Mouse (Mus musculus) intestine, embryonic 16.5 days (tissue): ENCODE measurements at regions not wholly inside any gene's neighbourhood (a gene's known extent, or its start where the extent isn't known, plus 50 kb on each side); places are given as distances from the start of the nearest gene placed in this dataset.

ENCODE experiments used
- ATAC-seq: fragments of 200-750 bp; cut with Nextera tagmentation; 2 replicates; pipeline ENCODE4 v1.8.0; 2017; ENCODE audit warnings: moderate TSS enrichment, moderate library complexity
- H3K27ac ChIP-seq: fragments of 300-500 bp; sonication (generic); 2 replicates; pipeline ENCODE4 v1.5.1; 2014; ENCODE audit warnings: mild to moderate bottlenecking, low read length
- H3K27me3 ChIP-seq: fragments of 300-500 bp; sonication (generic); replicated peaks from 2 replicates; pipeline ENCODE4 v1.6.1; 2014; ENCODE audit warnings: low read length, control low read depth, mixed read lengths; ENCODE audit not compliant: control insufficient read depth, insufficient read depth
- H3K36me3 ChIP-seq: fragments of 300-500 bp; sonication (generic); 2 replicates; pipeline ENCODE4 v1.6.1; 2014; ENCODE audit warnings: low read length, control low read depth; ENCODE audit not compliant: control insufficient read depth, insufficient read depth
- H3K4me1 ChIP-seq: fragments of 300-500 bp; sonication (generic); 2 replicates; pipeline ENCODE4 v1.6.1; 2014; ENCODE audit warnings: low read length, control low read depth, mixed read lengths; ENCODE audit not compliant: control insufficient read depth, insufficient read depth
- H3K4me2 ChIP-seq: fragments of 300-500 bp; sonication (generic); 2 replicates; pipeline ENCODE4 v1.6.1; 2014; ENCODE audit warnings: low read depth, low read length, control low read depth
- H3K4me3 ChIP-seq: fragments of 300-500 bp; sonication (generic); 2 replicates; pipeline ENCODE4 v1.5.1; 2014; ENCODE audit warnings: mild to moderate bottlenecking, low read length
- H3K9ac ChIP-seq: fragments of 300-500 bp; sonication (generic); 2 replicates; pipeline ENCODE4 v1.6.1; 2014; ENCODE audit warnings: low read depth, low read length
- H3K9me3 ChIP-seq: fragments of 300-500 bp; sonication (generic); 2 replicates; pipeline ENCODE4 v1.6.1; 2016; ENCODE audit warnings: low read length, control low read depth; ENCODE audit not compliant: control insufficient read depth
- WGBS: fragments of 180-500 bp; shearing (Covaris S2); extraction: QIAGEN DNeasy Blood & Tissue Kit; methylation state at CpG from one replicate; pipeline ENCODE4 v1.1.7; 2014; 5-methylcytosine and 5-hydroxymethylcytosine counted together

DNA sequence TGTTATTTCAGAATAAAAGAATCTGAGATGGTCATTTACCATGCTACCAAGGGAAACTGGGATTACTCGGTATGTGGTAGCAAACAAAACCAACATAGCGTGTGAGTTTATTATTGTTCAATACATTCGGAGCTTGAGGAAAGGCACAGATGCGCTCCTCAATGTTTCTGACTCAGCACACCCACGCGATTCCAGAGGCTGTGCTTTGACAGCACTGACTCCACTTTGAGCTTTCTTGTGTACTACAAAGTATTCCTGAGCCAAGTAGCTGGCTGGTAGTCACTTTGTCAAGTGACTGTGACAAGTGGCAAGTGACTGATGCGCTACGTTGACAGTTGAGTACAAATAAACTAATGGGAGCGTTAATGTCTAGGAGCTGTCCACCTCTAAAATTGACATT is 235.8 kb downstream of the Foxo1 start:
- H3K4me2 ChIP-seq = no peak overlapping the region
- 88% methylated on average over 9 of the region's 9 CpGs for whole genome bisulfite sequencing
- no peaks in the 10 kb centered on the region for H3K9me3 ChIP-seq
- no peaks in the 10 kb centered on the region for H3K27me3 ChIP-seq
- no peak for ATAC-seq
- H3K9ac ChIP-seq = no peak overlapping the region
- H3K27ac ChIP-seq = no peak overlapping the region
- H3K4me3 ChIP-seq = no peak overlapping the region
- H3K36me3 ChIP-seq = no peaks in the 10 kb centered on the region
- peaks cover 10% of the 10 kb centered on the region; the same call in 1 of the 2 replicates for H3K4me1 ChIP-seq

DNA sequence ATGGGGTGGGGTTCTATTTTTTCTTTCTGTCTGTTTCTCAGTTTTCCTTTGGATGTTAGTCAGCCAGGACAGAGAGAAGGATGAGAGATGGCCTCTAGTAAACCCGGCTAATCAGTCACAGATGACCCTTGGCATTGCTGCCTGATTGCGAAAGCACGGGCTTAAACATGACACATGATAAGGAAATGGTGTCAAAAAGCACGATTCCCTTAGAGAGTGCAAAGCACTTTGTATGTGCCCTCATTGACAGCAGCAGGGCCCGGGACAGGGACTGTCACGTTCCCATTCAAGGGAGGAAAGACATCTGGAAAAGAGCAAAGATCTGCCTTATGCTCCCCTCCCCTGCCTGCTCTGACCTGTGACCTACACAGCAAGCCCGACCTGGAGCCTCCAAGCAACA is 234.1 kb downstream of the Foxo1 start:
- WGBS = 24% methylated on average over 7 of the region's 7 CpGs
- ATAC-seq = peak; percentile 93

GRCm38 (mm10) chr3:52501614-52502013 is 233.5 kb downstream of the Foxo1 start:
- WGBS = 81% methylated on average over 8 of the region's 8 CpGs
- Histone ChIP-seq H3K4me1 (peaks cover 10% of the 10 kb centered on the region; the same call in 1 of the 2 replicates), H3K9ac (no peak overlapping the region), H3K4me3 (no peak overlapping the region), H3K9me3 (no peaks in the 10 kb centered on the region), H3K4me2 (no peak overlapping the region), H3K36me3 (no peaks in the 10 kb centered on the region), H3K27ac (no peak overlapping the region), H3K27me3 (no peaks in the 10 kb centered on the region)
- ATAC-seq = no peak

More for the DNA sequence above, 234.1 kb downstream of the Foxo1 start:
- Histone ChIP-seq H3K9me3 (no peaks in the 10 kb centered on the region), H3K9ac (no peak overlapping the region), H3K4me3 (no peak overlapping the region), H3K27me3 (no peaks in the 10 kb centered on the region), H3K27ac (peak overlapping the region; percentile 23), H3K4me1 (peaks cover 10% of the 10 kb centered on the region; the same call in 1 of the 2 replicates), H3K4me2 (no peak overlapping the region), H3K36me3 (no peaks in the 10 kb centered on the region)

GRCm38 (mm10) chr3:52500026-52500425 is 231.9 kb downstream of the Foxo1 start:
- Histone ChIP-seq H3K9me3 (no peaks in the 10 kb centered on the region), H3K4me2 (no peak overlapping the region), H3K36me3 (no peaks in the 10 kb centered on the region), H3K27ac (no peak overlapping the region), H3K9ac (no peak overlapping the region), H3K27me3 (no peaks in the 10 kb centered on the region), H3K4me1 (peaks cover 14% of the 10 kb centered on the region), H3K4me3 (no peak overlapping the region)
- 89% methylated on average over 6 of the region's 6 CpGs for WGBS
- ATAC-seq = no peak

- Histone ChIP-seq H3K9me3 (no peaks in the 10 kb centered on the region), H3K9ac (no peak overlapping the region), H3K27ac (no peak overlapping the region), H3K36me3 (no peaks in the 10 kb centered on the region), H3K4me2 (no peak overlapping the region), H3K4me3 (no peak overlapping the region), H3K27me3 (no peaks in the 10 kb centered on the region), H3K4me1 (peaks cover 14% of the 10 kb centered on the region)
- no peak for ATAC-seq
- 76% methylated on average over 1 of the region's 1 CpGs for WGBS
Measured at GRCm38 (mm10) chr3:52499581-52499980, 231.4 kb downstream of the Foxo1 start.

- no peak overlapping the region for H3K9ac ChIP-seq
- H3K27ac ChIP-seq = no peak overlapping the region
- ATAC-seq = no peak
- H3K4me2 ChIP-seq = no peak overlapping the region
- H3K27me3 ChIP-seq = no peaks in the 10 kb centered on the region
- 83% methylated on average over 15 of the region's 15 CpGs for WGBS
- H3K36me3 ChIP-seq = no peaks in the 10 kb centered on the region
- no peaks in the 10 kb centered on the region for H3K9me3 ChIP-seq
- no peak overlapping the region for H3K4me3 ChIP-seq
- peaks cover 14% of the 10 kb centered on the region for H3K4me1 ChIP-seq
Measured at GRCm38 (mm10) chr3:52498506-52499228, 230.5 kb downstream of the Foxo1 start.

DNA sequence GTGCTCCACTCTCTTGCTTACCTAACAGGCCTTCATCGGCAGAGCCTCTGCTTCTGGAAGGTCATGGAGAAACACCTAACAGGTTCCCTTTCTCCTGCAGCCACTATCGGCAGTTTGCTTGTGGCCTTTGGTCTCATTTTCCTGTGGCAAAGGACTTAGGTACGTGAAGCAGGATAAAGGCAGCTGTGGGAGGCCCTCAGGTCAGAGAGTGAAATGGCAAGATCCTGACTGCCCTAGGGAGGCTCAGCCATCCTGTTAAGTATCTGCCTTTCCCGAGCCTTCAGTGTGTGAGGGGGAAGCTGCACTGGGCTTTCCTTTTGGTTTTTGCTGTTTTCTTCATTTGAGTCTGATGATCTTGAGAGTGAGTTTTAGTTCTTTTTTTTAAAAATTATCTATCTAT is 228.8 kb downstream of the Foxo1 start:
- Histone ChIP-seq H3K9me3 (no peaks in the 10 kb centered on the region), H3K9ac (no peak overlapping the region), H3K4me3 (no peak overlapping the region), H3K4me2 (no peak overlapping the region), H3K4me1 (peaks cover 8% of the 10 kb centered on the region; the same call in 1 of the 2 replicates), H3K36me3 (no peaks in the 10 kb centered on the region), H3K27ac (peak overlapping the region; percentile 48), H3K27me3 (no peaks in the 10 kb centered on the region)
- 61% methylated on average over 4 of the region's 4 CpGs for WGBS
- peak; percentile 71 for ATAC-seq

DNA sequence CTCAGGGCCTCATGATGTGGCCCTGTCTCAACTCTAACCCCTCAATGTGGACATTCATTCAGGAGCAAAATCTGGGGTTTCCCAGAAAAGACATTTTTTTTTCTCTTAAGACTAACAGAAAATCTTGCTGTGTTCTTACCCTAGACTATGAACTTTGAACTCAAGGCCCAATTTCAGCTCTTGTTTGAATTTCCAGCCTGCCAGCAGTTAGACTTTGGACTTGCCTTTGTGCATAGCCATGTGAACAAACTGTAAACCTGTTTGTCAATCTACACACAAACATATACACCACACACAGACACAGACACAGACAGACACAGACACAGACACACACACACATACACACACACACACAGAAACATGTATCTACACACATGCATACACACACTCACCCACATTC is 227.3 kb downstream of the Foxo1 start:
- peak overlapping the region; percentile 55; the same call in 1 of the 2 replicates for H3K27ac ChIP-seq
- H3K4me3 ChIP-seq = no peak overlapping the region
- ATAC-seq = peak; percentile 67
- no peaks in the 10 kb centered on the region for H3K27me3 ChIP-seq
- peaks cover 5% of the 10 kb centered on the region; the same call in 1 of the 2 replicates for H3K4me1 ChIP-seq
- H3K36me3 ChIP-seq = no peaks in the 10 kb centered on the region
- no peak overlapping the region for H3K4me2 ChIP-seq
- no peaks in the 10 kb centered on the region for H3K9me3 ChIP-seq
- no peak overlapping the region for H3K9ac ChIP-seq

DNA sequence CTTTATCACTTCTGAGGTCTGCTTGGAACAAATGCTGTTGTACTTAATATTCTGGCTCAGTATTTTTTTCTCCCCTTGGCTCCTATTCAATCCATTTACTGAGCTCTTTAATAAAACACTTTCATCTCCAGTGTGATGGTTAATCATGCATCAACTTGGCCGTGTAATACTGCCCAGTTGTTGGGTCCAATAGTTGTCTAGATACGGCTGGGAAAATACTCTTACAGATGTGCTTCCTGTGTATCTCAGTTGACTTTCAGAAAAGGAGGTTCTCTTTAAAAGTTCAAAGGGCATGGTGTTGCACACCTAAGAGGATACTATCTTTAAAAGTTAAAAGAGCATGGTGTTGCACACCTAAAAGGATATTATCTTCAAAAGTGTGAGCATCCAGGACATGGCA is 226.8 kb downstream of the Foxo1 start:
- Histone ChIP-seq H3K9me3 (no peaks in the 10 kb centered on the region), H3K36me3 (no peaks in the 10 kb centered on the region), H3K9ac (no peak overlapping the region), H3K27ac (peak overlapping the region; percentile 55; the same call in 1 of the 2 replicates), H3K4me3 (no peak overlapping the region), H3K4me2 (no peak overlapping the region), H3K27me3 (no peaks in the 10 kb centered on the region), H3K4me1 (peaks cover 5% of the 10 kb centered on the region)
- no peak; the same call in 1 of the 2 replicates for ATAC-seq
- 56% methylated on average over 2 of the region's 2 CpGs for WGBS

DNA sequence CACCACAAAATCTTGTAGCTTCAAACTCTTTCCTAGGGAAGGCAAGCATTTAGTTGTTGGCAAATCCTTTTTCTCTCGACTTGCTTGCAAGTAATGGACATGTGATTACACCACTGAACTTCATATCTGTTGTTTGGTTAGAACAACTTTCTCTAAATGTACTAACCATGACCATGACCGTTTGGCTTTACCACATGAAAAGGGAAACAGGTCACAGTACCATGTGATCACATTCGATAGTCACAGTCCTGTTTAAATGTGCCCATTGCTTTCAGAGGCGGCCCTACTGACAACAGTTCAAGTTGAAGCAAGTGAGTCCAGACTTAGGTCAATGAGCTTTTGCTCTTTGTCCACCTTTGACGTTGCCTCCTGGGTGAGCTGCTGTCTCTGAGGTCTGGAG is 211.1 kb downstream of the Foxo1 start:
- no peak overlapping the region for H3K4me2 ChIP-seq
- H3K27me3 ChIP-seq = no peaks in the 10 kb centered on the region
- ATAC-seq = no peak
- no peaks in the 10 kb centered on the region for H3K36me3 ChIP-seq
- no peak overlapping the region for H3K27ac ChIP-seq
- no peaks in the 10 kb centered on the region for H3K4me1 ChIP-seq
- WGBS = 82% methylated on average over 5 of the region's 5 CpGs
- H3K9me3 ChIP-seq = no peaks in the 10 kb centered on the region
- H3K4me3 ChIP-seq = no peak overlapping the region
- no peak overlapping the region for H3K9ac ChIP-seq
